Mouse (Mus musculus) NIH3T3 (cell line): Measurements from ENCODE around the gene Igfbp6.

Experiments used
- DNase-seq: peaks from one replicate; pipeline ENCODE4 v3.0.0-alpha.2; 2012; ENCODE audit warnings: low read depth

The Igfbp6 gene

GRCm38 (mm10) chr15:102176571-102177316 lies 32.6 kb downstream of the Igfbp6 start:
- DNase-seq = no peak

- no peak for DNase-seq
These were observed 33.3 kb downstream of the Igfbp6 start for GRCm38 (mm10) chr15:102177417-102177816.

GRCm38 (mm10) chr15:102178279-102178678 lies 34.1 kb downstream of the Igfbp6 start:
- DNase-seq = peak; percentile 84

GRCm38 (mm10) chr15:102179106-102179505 lies 34.9 kb downstream of the Igfbp6 start:
- no peak for DNase-seq

DNA sequence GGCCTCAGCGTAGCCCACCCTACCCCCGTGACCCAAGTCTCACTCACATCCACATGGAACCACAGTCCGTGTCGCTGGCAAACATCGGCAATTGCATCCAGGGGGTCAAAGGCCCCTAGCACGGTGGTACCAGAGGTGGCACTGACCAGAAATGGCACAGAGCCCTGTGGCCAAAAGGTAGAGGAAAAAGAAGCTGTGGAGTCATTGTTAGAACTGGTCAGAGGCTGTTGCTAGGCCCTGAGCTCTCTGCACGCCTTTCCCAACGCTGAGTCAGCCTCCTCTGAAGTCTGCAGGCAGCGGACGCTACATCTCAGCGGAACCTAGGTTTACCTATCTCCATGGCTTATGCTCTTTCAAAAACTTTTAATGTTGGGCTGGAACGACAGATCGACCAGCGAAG lies 35.8 kb downstream of the Igfbp6 start:
- no peak for DNase-seq

- no peak for DNase-seq
These were observed 38.9 kb downstream of the Igfbp6 start for GRCm38 (mm10) chr15:102183076-102183475.

DNA sequence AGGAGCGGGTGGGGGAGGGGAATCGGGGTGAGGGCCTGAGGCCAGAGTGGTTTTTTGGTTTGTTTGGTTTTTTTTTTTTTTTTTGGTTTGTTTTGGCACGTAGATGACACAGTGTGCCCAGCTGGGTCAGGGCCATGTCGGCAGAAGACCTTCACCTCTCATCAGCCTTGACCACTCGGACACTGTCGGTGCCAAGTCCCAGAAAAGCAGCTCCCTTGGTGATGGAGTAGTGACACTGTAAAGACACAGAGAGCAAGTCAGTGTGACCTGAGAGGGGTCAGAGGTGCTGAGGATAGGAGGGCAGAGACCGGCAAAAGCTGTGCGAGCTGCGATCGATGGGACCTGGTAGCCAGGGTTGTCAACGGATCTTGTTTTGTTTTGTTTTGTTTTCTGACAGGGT lies 42.1 kb downstream of the Igfbp6 start:
- no peak for DNase-seq

GRCm38 (mm10) chr15:102188096-102188495 lies 43.9 kb downstream of the Igfbp6 start:
- no peak for DNase-seq

- no peak for DNase-seq
These were observed 44.7 kb downstream of the Igfbp6 start for GRCm38 (mm10) chr15:102188883-102189282.

- DNase-seq = no peak
These were observed 47.5 kb downstream of the Igfbp6 start for GRCm38 (mm10) chr15:102191699-102192098.

DNA sequence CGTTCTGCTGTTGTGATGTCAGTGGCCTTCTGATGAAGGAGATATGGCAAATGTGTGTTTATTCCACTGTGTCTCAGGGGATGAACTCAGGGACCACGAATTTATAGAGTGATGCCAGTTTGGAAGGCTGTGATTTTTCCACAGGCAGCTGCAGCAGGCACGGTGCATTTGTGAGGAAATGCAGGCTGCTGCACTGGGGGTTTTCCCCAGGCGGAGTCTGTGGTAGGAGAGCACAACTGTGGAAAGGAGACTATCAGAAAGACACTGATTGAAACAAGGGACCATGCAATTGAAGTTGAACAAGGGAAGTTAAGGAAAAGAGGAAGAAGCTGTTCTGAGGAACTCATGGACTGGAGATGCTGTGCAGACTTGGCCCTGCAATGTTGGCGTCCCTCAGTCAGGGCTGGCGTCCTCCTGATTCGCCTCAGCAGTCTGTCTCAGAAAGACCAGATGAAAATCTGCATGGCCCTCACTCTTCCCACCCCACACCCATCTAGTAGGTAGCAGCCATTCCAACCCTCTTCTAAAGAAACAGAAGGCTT lies 48.2 kb downstream of the Igfbp6 start:
- no peak for DNase-seq

- DNase-seq = peak; percentile 43
These were observed 48.7 kb downstream of the Igfbp6 start for GRCm38 (mm10) chr15:102192820-102193386.

DNA sequence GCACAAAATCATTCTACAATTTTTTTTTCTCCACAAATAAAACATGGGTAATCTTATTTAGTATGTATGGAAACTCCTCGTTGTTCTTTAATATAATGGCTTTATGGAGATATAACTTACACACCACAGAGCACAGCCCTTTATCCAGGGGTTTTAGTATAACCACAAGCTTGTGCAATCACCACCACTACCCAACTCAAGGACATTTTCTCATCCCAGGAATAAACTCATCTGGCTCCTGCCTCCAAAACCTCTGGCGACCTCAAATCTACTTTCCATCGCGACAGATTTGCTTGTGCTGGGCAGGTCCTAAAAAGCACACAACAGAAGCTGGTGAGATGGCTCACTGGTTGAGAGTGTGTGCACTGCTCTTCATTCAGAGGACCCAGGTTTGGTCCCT lies 49.5 kb downstream of the Igfbp6 start:
- no peak for DNase-seq

GRCm38 (mm10) chr15:102194439-102194838 lies 50.3 kb downstream of the Igfbp6 start:
- no peak for DNase-seq

- DNase-seq = no peak
These were observed 51.2 kb downstream of the Igfbp6 start for GRCm38 (mm10) chr15:102195373-102195772.

DNA sequence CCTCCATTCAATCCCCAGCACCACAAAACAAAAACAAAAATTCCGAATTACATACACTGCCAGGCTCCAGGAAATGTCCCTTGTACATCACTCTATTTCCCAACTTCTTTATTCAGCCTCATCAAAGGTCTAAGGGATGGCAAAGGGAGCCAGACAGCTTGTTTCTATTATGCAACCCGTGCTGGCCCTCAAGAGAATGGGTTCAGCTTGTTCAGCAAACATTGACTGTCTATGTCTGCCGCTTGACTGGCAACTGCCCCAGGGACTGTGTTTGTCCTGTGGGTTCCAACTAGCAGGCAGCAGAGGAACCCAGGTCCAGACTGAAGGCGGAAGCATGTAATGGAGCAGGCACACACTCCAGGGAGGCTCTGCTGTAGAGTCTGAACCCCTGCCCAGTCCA lies 54.7 kb downstream of the Igfbp6 start:
- no peak for DNase-seq
